21 mouse cellular contexts compared by ENCODE assay signal in genomic region chr5:146270593-146270992, GRCm38 (mm10). TPM values are rescaled to one million over a fixed set of nuclear protein-coding genes. Genes with fewer than 3 reads are reported as not detected.
A peak's percentile ranks its signal among the peaks of the same experiment; 100 is the strongest.
DNase-seq lines count a peak whose midpoint lies in the region; ATAC-seq and TF ChIP-seq lines count a peak whose summit lies in the region.
"Had no signal": no experiment of that assay in that cellular context is flagged by ENCODE, and none has a peak within 500 bp of the region (broad histone marks: within the 10 kb centered on the region; RNA-seq: fewer than 3 reads in every experiment).

No protein-coding gene starts in this region.

- ATAC-seq in kidney, embryonic 15.5 days (replicated peaks; ENCODE audit: low FRiP score) = no peak
- ATAC-seq in forebrain, embryonic 14.5 days = no peak
- ATAC-seq: CD4-positive, CD25-positive, alpha-beta regulatory T cell, adult 4 months; forebrain, embryonic 15.5 days; midbrain, embryonic 15.5 days had no signal

- 0 out of 2 replicates have a peak overlapping the region, but pooled peaks have one; percentile 40 for H3K27ac ChIP-seq in kidney, adult 2 months (ENCODE audit: insufficient read depth, low read depth, low read length)
- no peak overlapping the region for H3K27ac ChIP-seq in kidney, embryonic 15.5 days
- no peak overlapping the region for H3K27ac ChIP-seq in forebrain, embryonic 14.5 days (ENCODE audit: low read depth, low read length)
- H3K27ac ChIP-seq: embryonic facial prominence, embryonic 12.5 days; forebrain, embryonic 15.5 days; heart, embryonic 10.5 days; midbrain, embryonic 15.5 days; neural tube, embryonic 15.5 days had no signal

- H3ac ChIP-seq in myocyte (ENCODE audit: control insufficient read depth, insufficient read length) = no peak overlapping the region

- H3K9ac ChIP-seq in kidney, embryonic 15.5 days = no peak overlapping the region
- no peak overlapping the region for H3K9ac ChIP-seq in forebrain, embryonic 14.5 days (ENCODE audit: low read length)
- H3K9ac ChIP-seq: embryonic facial prominence, embryonic 12.5 days; forebrain, embryonic 15.5 days; midbrain, embryonic 15.5 days; neural tube, embryonic 15.5 days had no signal

- no peaks in the 10 kb centered on the region for H3K27me3 ChIP-seq in kidney, adult 2 months (replicated peaks; ENCODE audit: control insufficient read depth, insufficient read depth, low read length)
- H3K27me3 ChIP-seq in kidney, embryonic 15.5 days = no peaks in the 10 kb centered on the region
- H3K27me3 ChIP-seq in myocyte (ENCODE audit: control insufficient read depth, insufficient read depth, insufficient read length) = no peaks in the 10 kb centered on the region
- H3K27me3 ChIP-seq in forebrain, embryonic 14.5 days (replicated peaks; ENCODE audit: control insufficient read depth, insufficient read depth, low read length) = no peaks in the 10 kb centered on the region
- H3K27me3 ChIP-seq: embryonic facial prominence, embryonic 12.5 days; forebrain, embryonic 15.5 days; midbrain, embryonic 15.5 days; neural tube, embryonic 15.5 days had no signal

- TF ChIP-seq POLR2A in kidney, adult 2 months (IDR thresholded peaks at IDR 0.05; ENCODE audit: low read depth, low read length) = no peak
- no peak for TF ChIP-seq POLR2A in myocyte (IDR thresholded peaks at IDR 0.05; ENCODE audit: insufficient read length, low read depth)

- H3K9me3 ChIP-seq in kidney, embryonic 15.5 days (replicated peaks) = no peaks in the 10 kb centered on the region
- H3K9me3 ChIP-seq in forebrain, embryonic 14.5 days (replicated peaks; ENCODE audit: control insufficient read depth, low read length) = no peaks in the 10 kb centered on the region
- H3K9me3 ChIP-seq: embryonic facial prominence, embryonic 12.5 days; forebrain, embryonic 15.5 days; G1E; heart, embryonic 10.5 days; midbrain, embryonic 15.5 days; neural tube, embryonic 15.5 days had no signal

- peak; percentile 73 for DNase-seq in kidney, adult 2 months
- DNase-seq in 3T3-L1 (ENCODE audit: low read depth, low spot score) (peak; percentile 67), R1 (ENCODE audit: low read depth, low spot score) (peak; percentile 32)
- no peak for DNase-seq in forebrain, embryonic 14.5 days (ENCODE audit: low spot score)
- DNase-seq in thymus, postnatal 4 days = no peak
- DNase-seq: cerebellum, adult 8-10 months; gastrocnemius, postnatal 25 days; kidney, postnatal 10 days; left cerebral cortex, postnatal 4 days; lung, adult 2 months; right cerebral cortex, postnatal 14 days; thymus, adult 18-20 months had no signal

- peaks cover 7% of the 10 kb centered on the region for H3K4me1 ChIP-seq in kidney, adult 2 months (ENCODE audit: control insufficient read depth, insufficient read depth, low read length)
- H3K4me1 ChIP-seq in kidney, embryonic 15.5 days = no peaks in the 10 kb centered on the region
- H3K4me1 ChIP-seq in forebrain, embryonic 14.5 days (ENCODE audit: control insufficient read depth, insufficient read depth, low read length) = no peaks in the 10 kb centered on the region
- H3K4me1 ChIP-seq: embryonic facial prominence, embryonic 12.5 days; midbrain, embryonic 15.5 days; neural tube, embryonic 15.5 days had no signal

- WGBS in kidney, adult 2 months = 53% methylated on average over 9 of the region's 9 CpGs
- 83% methylated on average over 9 of the region's 9 CpGs for WGBS in kidney, embryonic 15.5 days
- WGBS in forebrain, embryonic 14.5 days = 93% methylated on average over 9 of the region's 9 CpGs

- H3K79me2 ChIP-seq in myocyte (ENCODE audit: control insufficient read depth, insufficient read depth) = peaks cover 21% of the 10 kb centered on the region

- TF ChIP-seq CTCF in kidney, adult 2 months (conservative IDR thresholded peaks at IDR 0.05; ENCODE audit: insufficient read depth, insufficient read length, low read depth, low read length) = no peak

- no peak overlapping the region for H3K4me3 ChIP-seq in kidney, adult 2 months (ENCODE audit: insufficient read depth, low read depth, low read length)
- H3K4me3 ChIP-seq in kidney, embryonic 15.5 days (replicated peaks) = no peak overlapping the region
- no peak overlapping the region for H3K4me3 ChIP-seq in myocyte
- H3K4me3 ChIP-seq in forebrain, embryonic 14.5 days (ENCODE audit: low read depth, low read length) = no peak overlapping the region
- H3K4me3 ChIP-seq: embryonic facial prominence, embryonic 12.5 days; forebrain, embryonic 15.5 days; heart, embryonic 10.5 days; midbrain, embryonic 15.5 days; neural tube, embryonic 15.5 days had no signal

- H3K36me3 ChIP-seq in kidney, adult 2 months (ENCODE audit: control insufficient read depth, insufficient read depth, low read length) = no peaks in the 10 kb centered on the region; the same call in 1 of the 2 replicates
- peaks cover 58% of the 10 kb centered on the region for H3K36me3 ChIP-seq in kidney, embryonic 15.5 days
- peaks cover 12% of the 10 kb centered on the region for H3K36me3 ChIP-seq in myocyte (ENCODE audit: control insufficient read depth, insufficient read depth)
- peaks cover 37% of the 10 kb centered on the region for H3K36me3 ChIP-seq in forebrain, embryonic 14.5 days (ENCODE audit: control insufficient read depth, insufficient read depth, low read length)
- H3K36me3 ChIP-seq: midbrain, embryonic 15.5 days had no signal

- H3K4me2 ChIP-seq in kidney, embryonic 15.5 days = no peak overlapping the region
- H3K4me2 ChIP-seq in myocyte (ENCODE audit: low read depth) = peak overlapping the region; percentile 23
- no peak overlapping the region for H3K4me2 ChIP-seq in forebrain, embryonic 14.5 days (ENCODE audit: low read length)
- H3K4me2 ChIP-seq: embryonic facial prominence, embryonic 12.5 days; forebrain, embryonic 15.5 days; midbrain, embryonic 15.5 days; neural tube, embryonic 15.5 days had no signal

TF ChIP-seq in myocyte, 11 proteins besides CTCF, POLR2A, EP300 and RAD21:
- TF ChIP-seq CEBPB (IDR thresholded peaks at IDR 0.05; ENCODE audit: insufficient read depth, poor library complexity, severe bottlenecking) = peak; percentile 84
- no peak for TF ChIP-seq TCF12 (IDR thresholded peaks at IDR 0.05; ENCODE audit: insufficient read depth, poor library complexity, severe bottlenecking)

RNA-seq across cellular contexts. Expression of gene Cdk8, which starts 39.6 kb away (rescaled TPM):
- polyA plus RNA-seq in kidney, adult 2 months (2012; rRNA removed) = 34.5 and 38.4 TPM in 2 replicates
- polyA plus RNA-seq in kidney, embryonic 15.5 days (2015; fragmentation: Nextera tagmentation; extraction: Ambion mirVana) = 19.0 and 19.4 TPM in 2 replicates
- polyA plus RNA-seq in myocyte (2012; fragmentation: generic; extraction: Trizol) = 11.0 TPM
- polyA plus RNA-seq in forebrain, embryonic 14.5 days (2014; fragmentation: Nextera tagmentation; extraction: Ambion mirVana) = 15.9 and 18.9 TPM in 2 replicates

RNA-seq across cellular contexts. Expression of gene Rnf6, which starts 49.2 kb away (rescaled TPM):
- 34.8 and 36.2 TPM in 2 replicates for polyA plus RNA-seq in kidney, adult 2 months (2012; rRNA removed)
- 55.2 and 57.1 TPM in 2 replicates for polyA plus RNA-seq in kidney, embryonic 15.5 days (2015; fragmentation: Nextera tagmentation; extraction: Ambion mirVana)
- 17.2 TPM for polyA plus RNA-seq in myocyte (2012; fragmentation: generic; extraction: Trizol)
- 18.9 and 22.8 TPM in 2 replicates for polyA plus RNA-seq in forebrain, embryonic 14.5 days (2014; fragmentation: Nextera tagmentation; extraction: Ambion mirVana)

Comparison
In these comparisons a context has a peak if more than half of its experiments do, and no peak if none do; other contexts are left out.
1. DNase-seq: peak in kidney, adult 2 months (single experiment), 3T3-L1 (single experiment) and R1 (single experiment); none in forebrain, embryonic 14.5 days (single experiment) and thymus, postnatal 4 days (single experiment).